Mouse (Mus musculus) liver, embryonic 14.5 days (tissue): ENCODE results near the gene Slc25a36. TPM values are rescaled to one million over a fixed set of nuclear protein-coding genes. Genes with fewer than 3 reads are reported as not detected.

Source experiments
- ATAC-seq: fragments of 200-750 bp; cut with Nextera tagmentation; 2 replicates; pipeline ENCODE4 v1.8.0; 2017; ENCODE audit warnings: moderate number of reproducible peaks, mild to moderate bottlenecking, moderate library complexity; ENCODE audit not compliant: insufficient read depth
- DNase-seq, 3 experiments: peaks; one replicate each; pipeline ENCODE4 v3.0.0-alpha.2; 2012 to 2013; ENCODE audit warnings: low read depth in 3 of 3, low spot score in 3 of 3
- H3K27ac ChIP-seq: fragments of 300-500 bp; sonication (generic); 2 replicates; pipeline ENCODE4 v1.5.1; 2014; ENCODE audit warnings: moderate library complexity, mild to moderate bottlenecking, control low read depth, inconsistent platforms
- H3K27me3 ChIP-seq: fragments of 300-500 bp; sonication (generic); 2 replicates; pipeline ENCODE4 v1.6.1; 2014; ENCODE audit warnings: mild to moderate bottlenecking, low read length, moderate library complexity; ENCODE audit not compliant: control insufficient read depth, insufficient read depth
- H3K36me3 ChIP-seq: fragments of 300-500 bp; sonication (generic); replicated peaks from 2 replicates; pipeline ENCODE4 v1.6.1; 2014; ENCODE audit warnings: low read depth; ENCODE audit not compliant: control insufficient read depth, insufficient read depth
- H3K4me1 ChIP-seq, 2 experiments: fragments of 200-500 bp in 1 of 2; fragments of 300-500 bp in 1 of 2; sonication (generic) in 1 of 2; replicated peaks; 2 replicates each; pipeline ENCODE4 v1.6.1; 2012 to 2014; ENCODE audit warnings: antibody characterized with exemption in 1 of 2, inconsistent platforms in 1 of 2, low read length in 1 of 2; ENCODE audit not compliant: control insufficient read depth in 2 of 2, insufficient read depth in 2 of 2
- H3K4me2 ChIP-seq: fragments of 300-500 bp; sonication (generic); 2 replicates; pipeline ENCODE4 v1.6.1; 2014; ENCODE audit warnings: low read depth, mild to moderate bottlenecking, control low read depth, moderate library complexity
- H3K4me3 ChIP-seq, 2 experiments: fragments of 200-500 bp in 1 of 2; fragments of 300-500 bp in 1 of 2; sonication (generic) in 1 of 2; 2 replicates each; pipeline ENCODE4 v1.5.1; 2012 to 2014; ENCODE audit warnings: low read depth in 2 of 2, low read length in 2 of 2, mild to moderate bottlenecking in 2 of 2, control low read depth in 1 of 2, inconsistent platforms in 1 of 2, moderate library complexity in 1 of 2; ENCODE audit not compliant: insufficient read depth in 1 of 2
- H3K9ac ChIP-seq: fragments of 300-500 bp; sonication (generic); replicated peaks from 2 replicates; pipeline ENCODE4 v1.6.1; 2014; ENCODE audit warnings: mild to moderate bottlenecking, control low read depth, moderate library complexity
- H3K9me3 ChIP-seq: fragments of 300-500 bp; sonication (generic); 2 replicates; pipeline ENCODE4 v1.6.1; 2016; ENCODE audit warnings: low read length, mixed read lengths; ENCODE audit not compliant: control insufficient read depth
- CTCF ChIP-seq: IDR thresholded peaks from 2 replicates; pipeline ENCODE4 v1.5.1; 2016; ENCODE audit warnings: antibody characterized with exemption, low read depth, control low read depth
- EP300 ChIP-seq: IDR thresholded peaks from 2 replicates; pipeline ENCODE4 v1.6.1; 2016; ENCODE audit warnings: antibody characterized with exemption, low read depth
- WGBS: fragments of 180-500 bp; shearing (Covaris S2); extraction: QIAGEN DNeasy Blood & Tissue Kit; methylation state at CpG from one replicate; pipeline ENCODE4 v1.1.7; 2014; ENCODE audit not compliant: insufficient replicate concordance; 5-methylcytosine and 5-hydroxymethylcytosine counted together
- polyA plus RNA-seq, 2 experiments: library from polyadenylated mRNA; depleted of rRNA in 1 of 2; stranded (reverse) in 1 of 2; unstranded in 1 of 2; fragments of >200 nt; fragmentation: Nextera tagmentation in 1 of 2; extraction: Ambion mirVana in 1 of 2; gene quantifications; 2 replicates each; pipeline versions ENCODE4 v1.2.1 to v1.2.3; 2012 to 2014

Gene Slc25a36
- polyA plus RNA-seq, 2 experiments, result 6.6 to 8.1 TPM

DNA sequence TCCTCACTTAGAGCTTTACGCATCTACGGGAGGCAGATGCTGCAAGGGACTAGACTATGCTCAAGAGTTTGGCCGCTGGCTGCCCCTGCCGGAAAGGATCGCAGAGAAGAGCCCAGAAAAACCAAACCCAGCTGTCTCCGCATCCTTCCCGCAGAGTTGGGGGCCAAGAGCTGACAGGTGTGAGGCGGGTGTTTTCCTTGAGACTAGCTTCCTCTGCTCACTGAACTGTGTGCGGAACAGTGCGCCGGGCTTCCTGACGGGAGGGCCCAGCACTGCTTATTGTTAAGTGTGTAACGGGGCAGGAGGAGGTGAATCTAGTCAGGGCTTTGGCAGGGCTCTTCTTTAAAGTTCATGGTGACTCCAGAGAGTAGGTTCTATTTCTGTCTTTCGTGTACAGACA lies 55.1 kb downstream of the Slc25a36 start:
- Histone ChIP-seq H3K36me3 (no peaks in the 10 kb centered on the region), H3K4me3 (no peak overlapping the region), H3K27me3 (no peaks in the 10 kb centered on the region), H3K4me2 (no peak overlapping the region), H3K27ac (no peak overlapping the region), H3K4me1 (no peaks in the 10 kb centered on the region), H3K9me3 (no peaks in the 10 kb centered on the region), H3K9ac (no peak overlapping the region)
- DNase-seq, result no peak
- 68% methylated on average over 14 of the region's 14 CpGs for WGBS
- no peak for TF ChIP-seq EP300
- TF ChIP-seq CTCF, result no peak
- ATAC-seq, result no peak

DNA sequence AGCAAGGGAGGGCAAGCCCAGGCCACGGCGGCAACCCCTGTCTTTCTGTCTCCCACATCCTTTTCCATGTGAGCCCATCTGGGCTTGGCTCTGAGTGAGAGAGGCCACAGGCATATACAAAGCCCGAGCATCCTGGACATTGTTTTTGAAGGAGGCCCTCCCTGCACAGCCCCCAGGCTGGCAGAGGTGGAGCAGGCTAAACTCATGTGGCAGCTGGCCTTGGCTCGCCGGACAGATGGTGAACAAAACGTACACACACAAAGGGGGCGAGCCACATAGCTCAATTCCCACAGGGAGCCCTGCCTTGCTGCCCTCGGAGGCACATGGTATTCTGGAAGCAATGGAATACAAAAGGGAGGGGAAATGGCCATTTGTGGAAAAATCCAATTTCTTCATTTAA lies 59.8 kb downstream of the Slc25a36 start:
- no peak overlapping the region for H3K27ac ChIP-seq
- no peak overlapping the region for H3K9ac ChIP-seq
- H3K4me1 ChIP-seq, result no peaks in the 10 kb centered on the region
- H3K4me2 ChIP-seq, result no peak overlapping the region
- no peaks in the 10 kb centered on the region for H3K9me3 ChIP-seq
- 58% methylated on average over 8 of the region's 8 CpGs for whole genome bisulfite sequencing
- no peaks in the 10 kb centered on the region for H3K27me3 ChIP-seq
- no peak overlapping the region for H3K4me3 ChIP-seq
- DNase-seq, result no peak
- no peaks in the 10 kb centered on the region for H3K36me3 ChIP-seq
- no peak for ATAC-seq
- no peak for TF ChIP-seq EP300
- no peak for TF ChIP-seq CTCF

DNA sequence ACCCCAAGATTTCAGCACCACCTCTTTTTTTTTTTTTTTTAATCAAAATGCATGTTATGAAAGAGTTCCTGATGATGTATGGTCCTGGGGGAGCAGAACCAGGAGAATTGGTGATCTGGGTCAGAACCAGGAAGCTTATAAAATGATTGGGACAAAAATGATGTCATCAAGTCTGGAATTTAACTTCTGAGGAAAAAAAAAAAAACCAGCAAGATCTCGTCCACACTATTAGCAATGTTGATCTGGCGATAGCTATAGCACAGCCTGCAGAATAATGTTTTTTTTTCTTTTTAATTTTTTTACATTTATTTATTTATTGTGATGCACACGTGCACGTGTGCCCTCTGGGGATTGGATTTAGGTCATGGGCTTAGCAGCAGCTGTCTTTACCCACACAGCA lies 64.7 kb downstream of the Slc25a36 start:
- DNase-seq (no peak), ATAC-seq (no peak)
- no peak overlapping the region for H3K9ac ChIP-seq
- no peaks in the 10 kb centered on the region for H3K36me3 ChIP-seq
- H3K4me2 ChIP-seq, result no peak overlapping the region
- H3K27ac ChIP-seq, result no peak overlapping the region
- H3K27me3 ChIP-seq, result no peaks in the 10 kb centered on the region
- 65% methylated on average over 4 of the region's 4 CpGs for WGBS
- H3K4me3 ChIP-seq, result no peak overlapping the region
- H3K4me1 ChIP-seq, result no peaks in the 10 kb centered on the region
- no peak for TF ChIP-seq CTCF
- TF ChIP-seq EP300, result no peak
- H3K9me3 ChIP-seq, result no peaks in the 10 kb centered on the region

DNA sequence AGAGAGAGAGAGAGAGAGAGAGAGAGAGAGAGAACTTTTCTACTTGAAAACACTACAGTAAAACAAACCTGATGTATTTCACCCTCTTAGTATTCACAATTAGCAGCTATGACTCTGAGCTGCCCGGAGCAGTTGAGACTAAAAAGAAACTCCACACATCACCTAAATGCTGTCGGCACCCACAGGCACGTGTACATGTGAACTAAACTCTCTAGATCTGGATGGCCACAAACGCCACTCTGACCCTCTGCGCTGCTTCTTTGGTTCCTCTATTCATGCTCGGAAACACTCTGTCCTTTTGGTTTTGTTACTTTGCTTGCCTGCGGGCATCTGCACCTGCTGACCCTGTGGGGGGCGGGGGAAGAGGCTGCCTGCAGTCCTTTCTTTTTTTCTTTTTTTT lies 69.3 kb downstream of the Slc25a36 start:
- Histone ChIP-seq H3K9me3 (no peaks in the 10 kb centered on the region), H3K4me2 (no peak overlapping the region), H3K9ac (no peak overlapping the region), H3K27me3 (no peaks in the 10 kb centered on the region), H3K27ac (no peak overlapping the region), H3K4me1 (no peaks in the 10 kb centered on the region), H3K4me3 (no peak overlapping the region), H3K36me3 (no peaks in the 10 kb centered on the region)
- WGBS, result 55% methylated on average over 8 of the region's 8 CpGs
- TF ChIP-seq EP300 (no peak), CTCF (no peak)
- DNase-seq (no peak), ATAC-seq (no peak)

DNA sequence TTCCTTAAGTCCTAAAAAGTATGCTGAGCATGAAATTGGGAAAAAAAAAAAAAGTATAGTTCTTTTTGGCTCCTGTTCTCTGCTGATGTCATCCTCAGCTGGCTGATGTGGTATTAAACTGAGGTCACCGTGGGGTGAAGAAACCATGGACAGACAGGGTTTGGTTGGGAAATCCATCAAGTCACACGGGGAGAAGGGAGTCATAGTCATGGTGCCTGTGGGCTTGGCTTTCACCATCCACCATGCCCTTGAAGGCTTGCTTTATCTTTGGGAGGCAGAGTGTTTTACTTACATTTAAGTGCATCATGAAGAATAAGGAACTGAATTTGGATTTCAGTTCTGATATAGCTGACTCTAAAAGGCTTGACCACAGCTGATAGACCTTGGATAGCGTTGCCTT lies 72.9 kb downstream of the Slc25a36 start:
- no peak for ATAC-seq
- 56% methylated on average over 3 of the region's 3 CpGs for WGBS
- no peak overlapping the region for H3K9ac ChIP-seq
- no peak overlapping the region for H3K4me3 ChIP-seq
- H3K4me2 ChIP-seq, result no peak overlapping the region
- no peak overlapping the region for H3K27ac ChIP-seq
- no peaks in the 10 kb centered on the region for H3K4me1 ChIP-seq
- H3K36me3 ChIP-seq, result no peaks in the 10 kb centered on the region
- TF ChIP-seq CTCF (no peak), EP300 (no peak)
- no peak for DNase-seq
- H3K27me3 ChIP-seq, result no peaks in the 10 kb centered on the region
- H3K9me3 ChIP-seq, result no peaks in the 10 kb centered on the region

DNA sequence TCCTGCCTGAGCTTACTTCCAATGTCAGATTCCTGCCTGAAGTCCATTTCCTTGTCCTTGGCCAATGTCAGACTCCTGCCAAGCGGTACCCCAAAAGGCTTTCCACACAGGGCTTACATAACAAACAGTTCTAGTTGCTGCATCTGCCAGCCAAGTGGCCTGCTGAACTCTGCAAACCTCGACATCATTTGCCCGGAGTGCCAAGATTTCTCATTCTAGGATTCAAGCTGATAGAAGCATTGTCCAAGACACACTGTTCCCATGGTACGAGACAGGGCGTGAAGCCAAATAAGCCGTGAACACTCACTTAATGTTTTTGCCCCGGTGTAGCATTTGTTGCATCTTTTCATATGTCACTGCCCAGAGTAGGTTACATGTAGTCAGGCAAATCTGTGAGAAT lies 74.3 kb downstream of the Slc25a36 start:
- WGBS, result 66% methylated on average over 7 of the region's 7 CpGs
- no peaks in the 10 kb centered on the region for H3K4me1 ChIP-seq
- H3K27ac ChIP-seq, result no peak overlapping the region
- no peaks in the 10 kb centered on the region for H3K9me3 ChIP-seq
- no peak overlapping the region for H3K4me2 ChIP-seq
- ATAC-seq, result no peak
- no peak overlapping the region for H3K9ac ChIP-seq
- DNase-seq, result no peak
- no peak for TF ChIP-seq EP300
- TF ChIP-seq CTCF, result no peak
- H3K4me3 ChIP-seq, result no peak overlapping the region
- no peaks in the 10 kb centered on the region for H3K36me3 ChIP-seq
- no peaks in the 10 kb centered on the region for H3K27me3 ChIP-seq
